Mouse (Mus musculus): ENCODE measurements around the gene Olfr20. TPM values are rescaled to one million over a fixed set of nuclear protein-coding genes. Genes with fewer than 3 reads are reported as not detected.

The Olfr20 gene
- polyA plus RNA-seq, 1 experiment from 2014 or later = not detected

DNA sequence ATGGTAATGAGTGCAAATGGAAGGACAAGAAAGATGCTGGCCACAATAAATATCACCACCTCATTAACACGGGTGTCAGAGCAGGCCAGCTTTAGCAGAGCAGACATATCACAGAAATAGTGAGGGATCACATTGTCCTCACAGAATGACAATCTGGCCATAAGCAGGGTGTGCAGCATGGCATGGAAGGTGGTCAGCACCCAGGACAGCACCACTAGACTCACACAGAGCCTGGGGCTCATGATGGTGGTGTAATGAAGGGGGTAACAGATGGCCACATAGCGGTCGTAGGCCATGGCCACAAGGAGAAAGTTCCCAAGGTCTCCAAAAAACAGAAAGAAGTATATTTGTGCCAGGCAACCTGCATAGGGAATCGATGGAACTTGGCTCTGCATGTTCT lies 44.8 kb downstream of the Olfr20 start:
- H3K4me3 ChIP-seq (replicated peaks) = no peak overlapping the region
- H3K4me1 ChIP-seq (replicated peaks) = no peaks in the 10 kb centered on the region
- no peak overlapping the region for H3K4me2 ChIP-seq
- H3K27me3 ChIP-seq = no peaks in the 10 kb centered on the region
- no peaks in the 10 kb centered on the region for H3K36me3 ChIP-seq
- H3K27ac ChIP-seq = no peak overlapping the region
- no peak overlapping the region for H3K9ac ChIP-seq (replicated peaks)
- 65% methylated on average over 4 of the region's 4 CpGs for WGBS
- ATAC-seq (ENCODE audit: insufficient number of reproducible peaks, insufficient read depth, low FRiP score, low TSS enrichment, low read depth) = no peak
- H3K9me3 ChIP-seq = 0 out of 2 replicates have a peak, but pooled peaks cover 5% of the 10 kb centered on the region

DNA sequence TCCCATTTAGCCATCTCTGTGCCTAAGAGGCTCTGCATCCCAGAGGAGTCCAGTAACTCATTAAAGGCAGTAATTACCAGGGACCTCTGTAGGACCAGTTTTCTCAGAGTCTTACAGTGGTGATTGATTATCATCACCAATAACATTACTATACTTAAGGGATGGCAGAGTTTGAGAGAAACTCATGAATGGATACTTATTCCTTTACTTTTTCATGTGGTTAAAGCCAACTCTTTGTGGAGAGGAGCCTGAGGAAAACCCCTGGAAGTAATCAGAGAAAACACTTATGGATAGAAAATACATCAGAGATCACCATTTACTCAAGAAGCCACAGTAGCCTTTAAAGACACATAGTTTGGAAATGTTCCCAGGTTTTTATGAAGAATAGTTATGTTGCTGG lies 48.9 kb downstream of the Olfr20 start, which contains the start of gene Olfr1:
TSS of gene Olfr1 (minus strand) at position 101 of the 400 bp plus-strand sequence.
- H3K4me2 ChIP-seq = no peak within 1 kb of the TSS
- H3K27me3 ChIP-seq = no peaks in the 10 kb centered on the region
- H3K4me1 ChIP-seq (replicated peaks) = no peaks in the 10 kb centered on the region
- no peaks in the 10 kb centered on the region for H3K36me3 ChIP-seq
- H3K9me3 ChIP-seq = peaks cover 5% of the 10 kb centered on the region; the same call in 1 of the 2 replicates
- no peak for ATAC-seq (ENCODE audit: insufficient number of reproducible peaks, insufficient read depth, low FRiP score, low TSS enrichment, low read depth)
- H3K9ac ChIP-seq (replicated peaks) = no peak within 1 kb of the TSS
- H3K27ac ChIP-seq = no peak within 1 kb of the TSS
- no peak within 1 kb of the TSS for H3K4me3 ChIP-seq (replicated peaks)

Other genes with a start within 250 kb of the Olfr20 start
- gene Haspin, start 212.5 kb upstream of the Olfr20 start, polyA plus RNA-seq (2016; fragmentation: Nextera tagmentation; extraction: Ambion mirVana) = 19.7 and 21.6 TPM in 2 replicates
- 0.21 and 0.26 TPM in 2 replicates for gene P2rx5, start 190.4 kb upstream of the Olfr20 start, polyA plus RNA-seq (2016; fragmentation: Nextera tagmentation; extraction: Ambion mirVana)
- gene Emc6, start 173.7 kb upstream of the Olfr20 start, polyA plus RNA-seq (2016; fragmentation: Nextera tagmentation; extraction: Ambion mirVana) = 99.3 and 101 TPM in 2 replicates
- gene Tax1bp3, start 173.7 kb upstream of the Olfr20 start, polyA plus RNA-seq (2016; fragmentation: Nextera tagmentation; extraction: Ambion mirVana) = 211 and 215 TPM in 2 replicates
- 23.4 and 24.9 TPM in 2 replicates for gene Ctns, start 151.7 kb upstream of the Olfr20 start, polyA plus RNA-seq (2016; fragmentation: Nextera tagmentation; extraction: Ambion mirVana)
- 1.6 and 2.3 TPM in 2 replicates for gene Shpk, start 151.3 kb upstream of the Olfr20 start, polyA plus RNA-seq (2016; fragmentation: Nextera tagmentation; extraction: Ambion mirVana)
- gene Trpv1, start 116.5 kb upstream of the Olfr20 start, polyA plus RNA-seq (2016; fragmentation: Nextera tagmentation; extraction: Ambion mirVana) = 0.08 TPM in 1 of 2 replicates, not detected in the other
- 0.05 and 0.11 TPM in 2 replicates for gene Trpv3, start 83.4 kb upstream of the Olfr20 start, polyA plus RNA-seq (2016; fragmentation: Nextera tagmentation; extraction: Ambion mirVana)
- gene Aspa, start 21.2 kb upstream of the Olfr20 start, polyA plus RNA-seq (2016; fragmentation: Nextera tagmentation; extraction: Ambion mirVana) = 0.44 and 0.53 TPM in 2 replicates
- not detected in 2 replicates for gene Gm49340, start 21.0 kb upstream of the Olfr20 start, polyA plus RNA-seq (2016; fragmentation: Nextera tagmentation; extraction: Ambion mirVana)
- not detected in 2 replicates for gene Spata22, start 21.0 kb upstream of the Olfr20 start, polyA plus RNA-seq (2016; fragmentation: Nextera tagmentation; extraction: Ambion mirVana)
- gene Olfr376, start 20.5 kb downstream of the Olfr20 start, polyA plus RNA-seq (2016; fragmentation: Nextera tagmentation; extraction: Ambion mirVana) = not detected in 2 replicates
- gene Olfr1, start 48.8 kb downstream of the Olfr20 start, polyA plus RNA-seq (2016; fragmentation: Nextera tagmentation; extraction: Ambion mirVana) = not detected in 2 replicates
- not detected in 2 replicates for gene Olfr378, start 77.7 kb downstream of the Olfr20 start, polyA plus RNA-seq (2016; fragmentation: Nextera tagmentation; extraction: Ambion mirVana)
- gene Olfr380, start 106.7 kb downstream of the Olfr20 start, polyA plus RNA-seq (2016; fragmentation: Nextera tagmentation; extraction: Ambion mirVana) = not detected in 2 replicates
- gene Olfr381, start 140.8 kb downstream of the Olfr20 start, polyA plus RNA-seq (2016; fragmentation: Nextera tagmentation; extraction: Ambion mirVana) = not detected in 2 replicates
- not detected in 2 replicates for gene Olfr382, start 166.4 kb downstream of the Olfr20 start, polyA plus RNA-seq (2016; fragmentation: Nextera tagmentation; extraction: Ambion mirVana)
- not detected in 2 replicates for gene Olfr385, start 242.2 kb downstream of the Olfr20 start, polyA plus RNA-seq (2016; fragmentation: Nextera tagmentation; extraction: Ambion mirVana)
- gene Olfr384, start 247.8 kb downstream of the Olfr20 start, polyA plus RNA-seq (2016; fragmentation: Nextera tagmentation; extraction: Ambion mirVana) = not detected in 2 replicates

All from limb, embryonic 12.5 days (tissue).